Mouse (Mus musculus): ENCODE measurements around the gene Fpr1.
"Not testable (repeated sequence)": the region's sequence is repeated elsewhere in the genome, so short reads cannot be mapped to it uniquely, and the experiment has no call there.

The Fpr1 gene

DNA sequence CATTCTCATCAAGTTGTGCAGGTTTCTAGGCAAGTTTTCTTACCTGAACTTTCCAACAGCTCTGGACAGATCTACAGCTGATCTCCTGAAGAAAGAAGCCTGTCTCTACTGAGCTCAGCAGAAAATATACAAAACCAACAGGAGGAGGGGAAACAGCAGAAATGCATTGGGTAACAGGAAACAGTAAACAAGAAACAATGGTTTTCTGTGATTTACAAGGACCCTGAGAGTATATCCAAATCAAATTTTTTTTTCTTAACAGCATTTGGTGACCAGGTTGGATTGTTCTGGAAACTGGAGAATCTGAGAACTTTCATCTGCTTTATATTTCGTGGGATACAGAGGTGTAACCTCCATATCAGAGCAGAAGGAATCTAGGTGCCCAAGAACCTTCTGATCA is at the start of gene Fpr1:
Fpr1 (minus strand) TSS at position 101 of the 400 bp plus-strand sequence.
- DNase-seq (ENCODE audit: low spot score in 2 of 2), result no peak

DNA sequence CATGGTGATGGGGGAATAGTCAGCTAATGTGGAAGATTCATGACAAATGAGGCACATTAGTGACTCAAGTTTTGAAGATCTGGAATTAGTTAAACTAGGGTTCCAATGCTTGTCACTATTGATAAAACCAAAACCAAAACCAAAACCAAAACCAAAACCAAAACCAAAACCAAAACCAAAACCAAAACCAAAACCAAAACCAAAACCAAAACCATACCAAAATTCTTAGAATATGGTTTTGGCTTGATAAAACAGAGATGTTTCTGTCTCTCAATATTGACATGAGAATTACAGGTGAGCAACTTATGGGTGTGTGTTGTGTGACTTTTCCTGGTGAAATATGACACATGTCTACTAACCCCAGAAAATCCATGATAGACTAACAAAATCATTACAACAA is 34.0 kb upstream of the Fpr1 start:
- DNase-seq (ENCODE audit: low spot score in 2 of 2), result no peak

DNA sequence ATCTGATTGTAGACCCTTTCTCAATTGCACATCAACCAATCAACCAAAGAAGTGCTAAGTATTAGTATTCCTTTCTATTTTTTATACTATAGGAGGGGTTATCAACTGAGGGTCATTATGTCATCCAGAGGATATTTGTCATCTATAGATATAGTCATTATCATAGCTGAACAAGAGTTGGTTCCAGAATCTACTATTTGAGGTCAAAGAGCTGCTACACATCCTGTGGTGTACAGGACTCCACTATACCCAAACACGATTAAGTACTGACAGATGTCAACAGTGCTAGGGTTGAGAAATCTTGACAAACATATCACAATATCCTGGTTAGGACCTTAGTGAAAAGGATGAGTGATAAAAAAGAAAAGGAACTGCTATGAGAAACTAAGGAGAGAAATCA is 33.6 kb upstream of the Fpr1 start:
- DNase-seq (ENCODE audit: low spot score in 2 of 2), result no peak

DNA sequence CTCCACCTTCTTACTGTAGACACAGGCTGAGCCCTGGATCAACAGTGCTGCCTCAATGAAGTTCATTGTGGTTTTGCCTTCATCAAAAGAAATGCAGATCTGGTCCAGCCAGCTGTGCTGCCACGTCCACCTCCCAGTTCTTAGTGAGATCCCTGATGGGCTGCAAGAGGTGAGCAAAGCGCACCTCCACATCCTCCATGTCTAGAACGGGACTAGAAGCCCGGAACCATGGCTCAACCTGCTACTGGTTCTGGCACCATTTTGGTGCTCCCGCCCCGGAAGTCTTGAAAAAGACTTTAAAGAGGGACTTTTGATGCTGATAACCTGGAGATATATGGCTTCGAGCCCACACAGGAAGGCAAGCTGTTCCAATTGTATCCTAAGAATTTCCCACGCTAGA is 28.9 kb upstream of the Fpr1 start:
- DNase-seq (ENCODE audit: low spot score in 2 of 2), result not testable (repeated sequence)

DNA sequence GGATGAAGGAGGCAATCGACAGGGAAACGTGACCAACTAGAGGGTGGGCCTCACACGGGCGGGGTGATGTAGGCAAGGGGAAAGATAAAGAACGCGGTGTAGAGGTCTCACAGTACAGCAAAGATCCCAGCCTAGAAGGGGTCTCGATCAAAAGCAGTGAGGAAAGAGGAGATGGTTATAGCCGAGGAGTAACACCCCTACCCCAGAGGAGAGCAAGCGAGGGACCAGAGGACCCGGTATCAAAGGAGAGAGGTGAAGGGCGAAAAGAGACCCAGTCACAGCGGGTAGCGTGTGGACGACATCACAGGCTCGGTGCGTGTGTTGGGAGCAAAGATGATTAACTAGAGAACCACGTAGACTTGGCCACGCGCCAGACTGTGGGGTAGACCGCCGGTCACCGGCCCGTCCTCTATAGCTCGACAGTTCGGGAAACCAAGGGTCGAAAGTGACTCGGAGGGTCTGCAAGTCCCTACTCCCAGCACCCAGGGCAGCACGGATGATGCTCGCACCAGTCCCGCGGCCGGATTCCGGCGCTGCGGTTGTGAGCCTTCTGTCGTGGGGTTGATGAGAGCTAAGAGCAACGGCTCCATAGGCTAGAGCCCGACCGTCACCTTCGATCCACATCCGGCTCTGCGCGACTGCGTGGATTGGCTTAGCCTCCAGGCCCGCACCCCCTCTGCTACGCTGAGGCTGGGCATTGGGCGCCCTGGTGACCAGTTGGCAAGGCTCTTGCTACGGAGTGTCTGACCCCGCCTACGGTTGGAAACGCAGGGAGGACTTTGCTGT is 26.1 kb upstream of the Fpr1 start:
- DNase-seq (ENCODE audit: low spot score in 2 of 2), result peak; percentile 67 to 85

DNA sequence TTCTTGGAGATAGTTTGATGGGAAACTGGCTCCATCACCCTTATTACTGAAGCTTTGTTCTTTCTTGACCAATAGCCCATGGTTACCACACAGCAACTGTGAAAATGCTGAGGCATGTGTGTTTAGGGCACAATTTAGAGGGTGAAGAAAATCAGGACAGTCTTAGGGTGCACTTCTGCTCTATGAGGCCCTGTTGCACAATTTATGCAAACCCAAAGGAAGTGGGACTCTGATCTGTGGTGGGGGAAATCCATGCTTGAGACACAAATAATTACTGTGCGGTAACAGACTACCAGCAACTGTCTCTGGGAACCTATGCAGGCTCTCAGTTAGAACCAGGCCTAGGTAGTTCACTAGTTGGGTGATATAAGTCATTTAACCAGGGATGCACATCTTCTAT is 17.0 kb upstream of the Fpr1 start:
- DNase-seq (ENCODE audit: low spot score in 2 of 2), result no peak

DNA sequence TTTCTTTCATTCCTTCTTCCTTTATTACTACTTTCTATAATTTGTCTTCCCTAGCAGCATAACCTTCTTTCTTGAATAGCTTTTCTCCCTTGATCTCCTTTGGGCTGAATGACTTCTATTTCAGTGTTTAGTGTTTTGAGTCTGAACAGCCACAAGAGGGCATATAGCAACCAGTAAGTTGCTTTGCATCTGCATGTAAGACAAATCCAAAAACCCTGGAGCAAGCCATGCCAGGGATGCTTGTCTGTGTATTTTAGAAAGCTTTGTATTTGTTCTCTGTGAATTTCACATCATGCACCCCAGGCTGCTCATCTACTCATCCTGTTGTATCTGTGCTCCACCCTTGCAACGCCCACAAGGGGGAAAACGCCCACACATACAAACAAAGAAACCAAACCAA is 15.5 kb upstream of the Fpr1 start:
- no peak for DNase-seq (ENCODE audit: low spot score in 2 of 2)

DNA sequence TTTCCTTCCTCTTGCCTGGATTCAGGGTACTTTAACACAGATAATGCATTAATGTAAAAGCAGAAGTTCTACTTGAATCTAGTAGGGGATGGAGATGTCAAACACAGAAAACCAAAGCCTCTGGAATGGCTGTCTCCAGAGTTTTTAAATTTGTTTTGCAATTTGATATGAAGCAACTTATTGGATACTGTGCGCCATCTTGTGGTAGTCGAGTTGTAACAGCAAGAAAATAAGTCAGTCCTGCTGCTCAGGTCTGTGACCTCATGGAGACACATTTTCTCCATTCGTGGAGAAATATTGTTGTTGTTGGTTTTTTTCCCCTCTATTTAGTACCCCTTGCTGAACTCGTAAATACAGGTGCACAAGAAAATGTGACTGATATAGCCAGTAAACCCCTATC is 12.3 kb upstream of the Fpr1 start:
- no peak for DNase-seq (ENCODE audit: low spot score in 2 of 2)

DNA sequence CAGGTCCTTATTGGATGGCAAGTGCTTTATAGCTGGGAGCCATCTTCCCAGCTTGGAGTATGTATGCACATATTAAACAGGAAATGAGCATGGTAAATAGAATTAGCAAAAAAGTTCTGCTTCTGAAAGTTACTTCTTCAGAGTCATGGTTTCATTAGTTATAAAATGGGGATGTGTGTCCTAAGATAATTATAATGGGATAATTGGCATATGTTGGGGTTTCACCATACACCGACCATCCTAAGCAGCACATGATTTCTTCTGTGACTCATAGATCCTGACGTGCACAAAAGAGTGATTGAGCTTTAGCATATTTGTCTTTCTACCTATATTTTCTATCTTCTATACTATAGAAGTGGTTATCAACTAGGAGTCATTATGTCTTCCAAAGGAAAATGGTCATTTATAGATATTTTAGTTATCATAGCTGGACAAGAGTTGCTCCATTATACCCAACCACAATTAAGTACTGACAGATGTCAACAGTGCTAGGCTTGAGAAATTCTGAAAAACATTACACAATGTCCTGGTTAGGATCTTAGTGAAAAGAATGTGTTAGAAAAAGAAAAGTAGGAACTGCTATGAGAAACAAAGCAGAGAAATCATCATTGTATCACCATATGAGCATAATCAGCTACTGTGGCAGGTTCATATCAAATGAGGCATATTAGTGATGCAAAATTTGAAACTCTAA is 6.1 kb upstream of the Fpr1 start:
- DNase-seq (ENCODE audit: low spot score in 2 of 2), result no peak

DNA sequence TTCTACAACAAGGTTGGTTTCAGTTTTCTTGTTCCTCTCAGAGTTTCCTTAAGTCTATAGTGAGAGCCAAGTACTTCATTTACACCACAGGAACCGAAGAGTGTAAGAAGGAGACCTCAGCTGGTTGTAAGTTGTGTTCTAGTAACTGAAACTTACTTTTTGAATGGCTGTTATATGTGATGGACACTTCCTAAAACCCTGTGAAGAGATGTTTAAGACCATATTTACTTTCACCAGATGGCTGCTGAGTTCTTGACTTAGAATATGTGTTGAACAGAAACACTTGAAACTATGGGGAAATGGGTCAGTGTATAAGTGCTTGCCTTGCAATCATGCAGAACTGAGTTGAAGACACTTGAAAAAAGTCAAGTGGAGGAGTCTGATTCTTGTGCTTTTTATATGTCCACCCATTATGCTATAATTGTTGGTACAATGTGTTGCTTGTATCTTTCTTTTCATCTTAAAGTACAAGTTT is 4.1 kb upstream of the Fpr1 start, which contains the start of the genes Fpr2 and Fpr3:
Fpr2 (plus strand) TSS at position 51 of the 475 bp plus-strand sequence.
Fpr3 (plus strand) TSS at position 79 of the 475 bp plus-strand sequence.
- DNase-seq (ENCODE audit: low spot score in 2 of 2), result no peak

DNA sequence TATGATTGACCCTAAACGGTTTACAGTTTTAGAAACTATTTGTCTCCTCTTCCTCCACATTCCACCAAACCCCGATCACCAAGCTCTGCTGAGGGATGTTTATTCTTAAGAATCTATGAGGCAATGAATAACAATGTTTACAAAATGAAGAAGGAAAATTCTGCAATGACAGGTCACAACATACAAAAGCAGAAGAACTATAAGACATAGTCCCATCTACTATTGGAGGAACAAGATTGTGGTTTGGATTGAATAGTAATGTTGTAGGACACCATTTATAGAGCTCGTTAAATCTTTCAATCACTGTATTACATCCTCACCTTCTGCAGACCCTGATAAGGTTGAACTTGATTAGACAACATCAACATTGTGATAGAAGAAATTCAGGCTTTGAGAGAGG is 1.1 kb downstream of the Fpr1 start:
- no peak for DNase-seq (ENCODE audit: low spot score in 2 of 2)

DNA sequence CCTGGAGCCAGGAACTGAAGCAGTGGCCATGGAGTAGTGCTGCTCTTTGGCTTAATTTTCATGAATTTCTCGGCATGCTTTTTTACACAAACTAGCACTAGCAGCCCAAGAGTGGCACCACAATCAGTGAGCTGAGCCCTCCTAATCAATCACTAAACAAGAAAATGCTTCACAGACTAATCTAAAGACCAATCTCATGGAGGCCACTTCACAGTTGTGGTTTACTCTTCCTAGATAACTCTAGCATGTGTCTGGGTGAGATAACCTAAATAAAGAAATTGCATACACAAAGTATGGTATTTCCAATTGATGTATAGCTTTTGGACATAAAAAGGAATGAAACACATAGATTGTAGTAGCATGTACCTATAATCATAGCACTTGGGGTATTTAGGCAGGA is 4.4 kb downstream of the Fpr1 start:
- no peak for DNase-seq (ENCODE audit: low spot score in 2 of 2)

DNA sequence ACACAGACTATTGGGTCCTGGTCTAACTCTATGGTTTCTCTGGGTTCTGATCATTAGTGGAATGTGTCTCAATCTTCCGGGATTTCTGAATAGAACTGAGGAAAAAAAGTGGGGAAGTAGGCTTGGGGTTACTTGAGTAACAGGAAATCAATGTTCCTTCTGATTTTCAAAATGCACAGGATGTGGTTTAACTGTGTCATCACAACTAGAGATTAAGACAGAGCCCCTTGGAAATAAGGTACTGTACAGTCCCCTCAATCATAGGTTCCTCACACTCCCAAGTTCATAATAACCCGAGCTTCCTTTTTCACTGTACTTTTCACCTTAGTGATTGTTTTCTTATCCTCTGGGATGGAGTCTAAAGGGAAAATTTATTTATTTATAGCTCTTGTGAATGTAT is 12.0 kb downstream of the Fpr1 start:
- DNase-seq (ENCODE audit: low spot score in 2 of 2), result no peak

DNA sequence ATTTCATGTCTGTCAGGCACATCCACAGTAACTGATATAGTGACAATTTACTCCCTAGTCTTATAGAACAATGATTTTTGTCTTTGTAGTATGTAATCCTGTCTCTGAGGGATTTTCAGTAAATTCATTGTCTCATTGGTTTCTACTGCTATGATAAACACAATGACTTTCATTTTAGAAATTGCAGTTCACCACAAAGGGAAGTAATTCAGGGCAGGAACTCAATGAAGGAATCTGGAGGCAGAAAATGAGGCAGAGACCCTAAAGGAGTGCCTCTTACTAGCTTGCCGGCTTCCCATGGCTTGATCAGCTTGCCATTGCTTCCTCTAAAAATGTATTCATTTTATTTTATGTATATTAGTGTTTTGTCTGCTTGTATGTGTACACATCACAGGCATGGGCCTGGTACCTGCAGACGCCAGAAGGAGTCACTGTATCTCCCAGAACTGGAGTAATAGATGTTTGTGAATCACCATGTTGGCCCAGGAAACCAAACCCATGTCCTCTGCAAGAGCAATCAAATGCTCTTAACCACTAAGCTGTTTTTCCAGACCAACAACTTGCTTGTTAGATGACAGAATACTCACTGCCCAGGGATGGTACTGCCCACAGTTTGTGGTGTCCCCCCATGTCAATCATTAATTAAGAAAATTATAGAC is 12.7 kb downstream of the Fpr1 start:
- DNase-seq (ENCODE audit: low spot score in 2 of 2), result no peak

DNA sequence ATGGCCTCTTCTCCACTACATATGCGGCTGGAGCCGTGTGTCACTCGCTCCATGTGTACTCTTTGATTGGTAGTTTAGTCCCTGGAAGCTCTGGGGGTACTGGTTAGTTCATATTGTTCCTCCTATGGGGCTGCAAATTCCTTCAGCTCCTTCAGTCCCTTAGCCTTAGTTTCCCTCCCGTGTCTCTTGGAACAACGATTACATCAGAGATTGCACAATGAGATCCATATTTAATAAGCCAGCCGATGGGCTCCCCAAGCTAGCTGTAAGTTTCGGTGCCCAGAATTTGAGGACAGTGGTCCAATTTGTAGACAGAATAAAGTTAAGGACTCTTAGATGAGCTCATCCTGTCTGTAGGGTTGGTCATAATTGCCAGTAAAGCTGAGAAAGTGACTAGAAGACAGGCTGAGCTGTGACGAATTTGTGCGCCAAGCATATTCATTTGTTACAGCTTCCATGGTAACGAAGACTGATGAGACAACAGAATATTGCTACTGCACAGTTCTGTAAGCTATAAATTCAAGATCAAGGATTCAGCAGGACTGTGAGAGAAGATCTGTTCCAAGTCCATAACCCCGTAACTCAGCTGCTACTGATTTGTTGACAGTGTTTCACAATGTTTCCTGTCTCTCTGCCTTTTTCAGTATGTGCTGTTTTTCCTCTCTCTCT is 16.8 kb downstream of the Fpr1 start:
- DNase-seq (ENCODE audit: low spot score in 2 of 2), result no peak

DNA sequence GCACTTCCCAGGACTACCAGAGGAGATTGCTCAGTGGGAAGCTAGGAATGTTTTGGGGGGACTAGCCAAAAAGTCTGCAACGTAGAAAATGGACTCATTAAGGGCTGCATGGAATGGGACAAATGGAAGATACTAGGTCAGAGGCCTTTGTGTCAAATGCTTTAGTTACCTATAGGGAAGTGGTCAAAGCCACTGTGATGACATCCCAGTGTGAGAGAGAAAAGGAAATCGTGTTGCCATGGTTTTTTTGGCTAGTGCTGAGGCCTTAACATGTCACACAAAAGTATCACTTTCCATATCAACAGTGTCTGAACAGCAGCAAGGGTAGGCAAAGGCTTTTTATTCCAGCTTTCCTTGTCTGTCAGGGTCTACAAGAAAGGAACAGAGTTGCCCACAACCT is 18.6 kb downstream of the Fpr1 start:
- DNase-seq (ENCODE audit: low spot score in 2 of 2), result no peak

DNA sequence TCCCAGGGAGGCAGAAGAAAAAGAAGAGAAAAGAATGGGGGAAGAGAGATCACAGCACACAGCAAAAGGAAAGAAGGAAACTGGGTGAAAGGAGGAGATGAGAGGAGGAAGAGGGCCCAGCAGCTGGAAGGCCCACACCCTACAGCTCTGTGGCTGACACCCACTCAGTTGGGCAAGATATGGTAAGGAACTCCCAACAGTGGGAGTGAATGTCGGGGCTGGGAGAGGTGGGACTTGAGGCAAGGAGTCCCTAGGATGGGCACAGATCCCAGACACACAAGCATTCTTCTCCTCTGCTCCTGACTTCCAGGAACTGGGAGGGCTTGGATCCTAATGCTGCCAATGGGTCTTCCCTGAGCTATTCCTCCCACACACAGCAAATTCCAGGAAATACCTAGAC is 21.4 kb downstream of the Fpr1 start:
- no peak for DNase-seq (ENCODE audit: low spot score in 2 of 2)

DNA sequence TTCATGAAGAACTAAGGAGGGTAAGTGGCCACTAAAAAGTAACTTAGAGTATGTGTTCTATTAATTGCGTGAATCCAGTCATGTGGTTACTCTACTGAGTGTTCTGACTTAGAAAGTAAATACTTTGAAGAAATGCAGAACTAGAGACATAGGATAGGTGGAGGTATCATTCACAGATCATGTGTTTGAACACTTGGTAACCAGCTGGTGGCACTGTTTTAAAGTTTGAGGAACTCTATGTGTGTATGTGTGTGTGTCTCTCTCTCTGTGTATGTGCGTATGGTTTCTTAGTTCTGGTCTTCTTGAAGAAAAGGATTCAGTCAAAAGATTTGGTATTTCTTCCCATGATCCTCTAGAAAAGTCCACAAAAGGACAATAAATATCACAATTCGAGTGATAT is 23.6 kb downstream of the Fpr1 start:
- no peak for DNase-seq (ENCODE audit: low spot score in 2 of 2)

DNA sequence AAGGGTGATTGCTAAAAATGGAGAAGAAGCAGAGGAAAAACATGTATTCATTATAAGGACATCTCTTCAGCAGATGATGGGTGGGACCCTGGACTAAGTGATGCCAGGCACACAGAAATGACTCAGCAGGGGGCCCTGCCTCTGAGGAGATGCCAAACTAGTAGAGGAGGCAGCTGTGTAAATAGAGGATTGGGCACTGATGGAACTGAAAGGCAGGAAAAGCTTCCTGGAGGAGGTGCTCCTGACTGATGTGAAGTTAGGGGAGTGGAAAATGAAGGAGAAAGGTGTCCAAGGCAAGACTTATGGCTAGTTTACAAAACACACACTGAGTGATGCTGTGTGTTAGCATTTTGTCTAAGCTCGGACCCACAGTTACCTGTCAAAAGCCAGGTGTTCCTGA is 26.3 kb downstream of the Fpr1 start:
- DNase-seq (ENCODE audit: low spot score in 2 of 2), result no peak

DNA sequence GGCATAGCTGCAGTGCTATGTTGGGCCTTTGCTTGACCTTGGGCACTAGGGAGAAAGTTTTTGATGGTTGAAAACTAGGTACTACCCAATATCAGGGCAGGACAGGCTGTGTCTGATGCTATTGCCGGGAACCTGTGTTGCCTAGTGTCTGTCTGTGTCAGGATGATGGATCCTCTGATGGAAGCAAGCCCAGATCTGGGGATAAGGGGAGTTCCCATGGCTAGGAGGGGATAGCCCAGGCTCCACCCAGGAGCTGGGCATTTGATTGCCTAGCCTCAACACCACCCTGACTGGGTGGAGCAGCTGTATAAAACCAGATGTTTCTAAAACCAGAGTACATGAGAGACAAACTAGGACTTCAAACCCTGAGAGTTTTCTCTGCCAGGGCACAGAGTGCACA is 27.1 kb downstream of the Fpr1 start:
- DNase-seq (ENCODE audit: low spot score in 2 of 2), result no peak

DNA sequence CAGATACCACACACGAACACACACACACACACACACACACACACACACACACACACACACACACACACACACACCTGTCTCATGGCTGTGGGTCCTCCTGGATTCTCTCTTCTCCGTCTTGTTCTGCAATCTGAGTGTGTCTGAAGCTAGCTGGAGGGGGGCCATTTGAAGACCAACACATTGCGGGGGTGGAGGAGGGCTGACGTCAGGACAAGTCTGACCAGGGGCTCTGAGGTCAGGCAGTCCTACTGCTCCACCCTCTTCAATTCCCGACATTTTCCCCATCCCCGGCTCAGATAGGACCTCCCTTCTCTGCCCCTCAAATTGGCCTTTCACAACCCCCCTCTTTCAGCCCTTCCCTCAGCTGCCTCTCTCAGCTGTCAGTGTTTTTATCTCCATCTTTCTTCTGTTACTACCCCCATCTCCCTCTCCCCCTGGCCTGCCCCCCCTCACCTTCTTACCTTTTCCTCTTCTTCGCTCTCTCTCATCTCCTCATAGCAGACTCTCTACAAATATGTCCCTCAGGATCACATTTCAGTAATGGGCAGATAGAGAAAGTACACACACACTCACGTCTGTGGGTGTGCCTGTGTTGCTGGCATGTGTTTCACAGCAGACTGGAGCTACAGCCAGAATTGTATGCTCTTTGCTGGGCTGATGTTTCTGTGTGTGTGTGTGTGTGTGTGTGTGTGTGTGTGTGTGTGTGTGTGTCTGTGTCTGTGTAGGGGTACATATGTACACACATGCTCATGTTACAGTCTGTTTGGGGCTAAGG is 28.5 kb downstream of the Fpr1 start, which contains the start of gene Has1:
Has1 (minus strand) TSS at position 142 of the 775 bp plus-strand sequence.
- DNase-seq (ENCODE audit: low spot score in 2 of 2), result no peak
